Mouse (Mus musculus) frontal cortex, adult (tissue): Measurements from ENCODE around the gene Rps19bp1.

Experiments
- ATAC-seq: cut with Nextera tagmentation; 2 replicates; pipeline ENCODE4 v1.9.2; 2017; ENCODE audit warnings: mild to moderate bottlenecking, moderate library complexity, mixed read lengths; ENCODE audit not compliant: low TSS enrichment

The Rps19bp1 gene

DNA sequence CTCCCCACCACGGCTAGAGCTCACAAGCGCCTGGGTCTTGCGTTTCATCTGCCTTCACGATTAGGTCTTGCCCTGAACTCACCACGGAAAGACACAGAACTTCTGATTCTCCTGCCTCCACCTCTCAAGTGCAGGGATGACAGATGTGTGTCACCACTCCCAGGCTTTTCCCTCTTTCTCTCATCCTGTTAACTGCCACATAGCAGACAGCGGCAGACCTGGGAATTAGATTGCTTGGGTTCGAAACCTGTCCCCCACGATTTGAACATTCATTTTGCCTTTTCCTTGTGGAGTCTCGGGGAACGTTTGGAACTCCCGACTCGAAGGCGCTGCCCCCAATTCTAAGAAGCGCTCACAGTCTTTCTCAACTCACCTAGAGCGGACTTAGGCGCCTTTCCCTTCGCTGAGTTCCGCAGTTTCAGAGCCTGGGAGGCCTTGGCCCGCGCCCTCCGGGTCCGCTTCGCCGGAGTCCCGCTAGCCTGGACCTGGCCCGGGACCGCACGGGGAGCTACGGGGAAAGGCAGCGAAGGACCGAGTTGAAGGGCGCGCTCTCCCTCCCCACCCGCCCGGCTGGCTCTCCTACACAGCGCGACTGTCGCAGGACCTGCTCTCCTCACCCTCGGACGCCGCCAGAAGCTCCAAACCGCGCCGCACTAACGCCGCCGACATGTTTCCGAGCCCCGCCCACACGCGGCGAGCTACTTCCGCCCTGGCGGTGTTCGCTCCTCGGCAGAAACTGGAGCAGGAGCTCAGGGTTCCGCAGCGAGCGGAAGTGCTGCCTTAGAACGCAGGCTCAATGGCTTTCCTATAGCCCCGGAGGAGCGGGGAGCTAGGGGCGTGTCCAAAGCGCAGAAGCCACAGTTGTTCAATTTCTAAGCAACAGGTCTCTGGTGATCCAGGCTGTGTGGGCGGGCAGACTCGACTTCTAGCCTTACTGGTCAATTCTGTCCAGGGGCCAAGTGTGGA, at the start of gene Rps19bp1:
Gene Rps19bp1, minus strand, starts transcription at position 706 of the 966 bp plus-strand sequence.
- peak; percentile 90 for ATAC-seq

DNA sequence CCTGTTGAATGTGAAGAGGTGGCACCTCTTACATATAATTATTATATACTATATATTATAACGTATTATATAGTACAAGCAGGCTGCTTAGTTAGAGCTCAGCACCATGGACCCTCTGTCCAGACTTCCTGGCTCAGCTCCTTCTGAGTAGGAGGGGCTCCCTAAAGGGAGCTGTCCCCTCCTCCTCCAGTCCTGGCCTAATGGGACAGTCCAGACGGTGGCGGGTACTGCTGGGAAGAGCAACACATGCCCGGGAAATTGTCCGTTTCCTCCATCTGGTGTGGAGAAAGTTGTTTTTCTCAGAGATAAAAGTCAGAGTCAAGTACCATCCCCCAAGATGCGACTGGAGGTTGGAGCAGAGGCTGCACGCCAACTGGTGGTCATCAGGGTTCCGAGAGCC, 42.0 kb upstream of the Rps19bp1 start:
- no peak for ATAC-seq

DNA sequence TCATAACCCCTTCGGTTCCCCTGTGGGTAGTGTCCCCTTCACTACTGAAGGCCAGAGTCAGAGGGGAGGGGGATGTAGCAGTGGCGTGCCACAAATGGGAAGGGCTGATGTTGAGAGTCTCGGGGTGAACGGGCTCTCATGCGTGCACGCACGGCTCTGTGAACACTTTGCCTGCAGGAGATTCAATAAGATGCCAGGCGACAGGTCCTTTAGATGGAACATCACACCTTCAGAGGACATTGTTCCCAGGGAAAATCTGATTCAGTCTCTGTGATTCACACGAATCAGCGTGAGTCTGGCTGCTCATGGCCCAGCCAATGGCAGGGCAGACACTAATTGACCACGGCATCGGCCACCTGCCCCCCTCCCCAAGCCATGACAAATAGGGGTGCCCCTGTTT, 40.1 kb upstream of the Rps19bp1 start:
- ATAC-seq: 0 out of 2 replicates have a peak, but pooled peaks have one; percentile 5

DNA sequence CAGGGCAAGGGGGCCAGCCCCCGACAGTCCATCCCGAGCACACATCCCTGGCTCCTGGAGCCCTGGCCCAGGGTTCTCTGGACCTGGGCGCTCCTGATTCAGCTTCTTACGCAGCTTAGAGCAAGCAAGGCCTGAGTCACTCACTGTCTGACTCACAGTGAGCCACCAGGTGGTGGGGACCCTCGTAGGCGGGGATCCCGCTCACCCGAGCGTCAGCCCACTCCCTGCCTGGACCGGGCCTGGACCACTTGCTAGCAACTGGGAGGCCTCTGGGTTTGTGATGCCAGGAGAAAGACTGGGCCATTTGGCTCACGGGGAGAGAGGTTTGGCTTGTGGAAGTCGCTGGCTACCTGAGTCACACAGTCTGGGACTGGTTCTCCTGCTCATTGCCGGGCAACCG, 39.7 kb upstream of the Rps19bp1 start:
- peak; percentile 78 for ATAC-seq

DNA sequence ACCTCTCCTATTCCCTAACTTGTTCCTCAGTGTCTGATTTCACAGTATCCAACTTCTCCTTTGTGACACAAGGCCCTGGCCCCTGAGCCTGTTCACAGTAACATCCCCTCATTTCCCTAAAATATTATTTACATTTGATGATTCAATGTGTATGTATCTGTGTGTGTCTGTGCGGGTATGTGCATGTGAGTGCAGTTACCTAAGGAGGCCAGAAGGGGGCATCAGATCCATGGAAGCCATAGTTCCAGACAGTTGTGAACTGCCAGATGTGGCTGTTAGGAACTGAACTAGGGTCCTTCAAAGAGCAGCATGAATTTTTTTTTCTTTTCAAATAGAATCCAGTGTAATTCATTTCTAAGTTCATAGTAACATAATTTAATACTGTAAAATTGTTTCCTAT, 33.0 kb upstream of the Rps19bp1 start:
- no peak for ATAC-seq

DNA sequence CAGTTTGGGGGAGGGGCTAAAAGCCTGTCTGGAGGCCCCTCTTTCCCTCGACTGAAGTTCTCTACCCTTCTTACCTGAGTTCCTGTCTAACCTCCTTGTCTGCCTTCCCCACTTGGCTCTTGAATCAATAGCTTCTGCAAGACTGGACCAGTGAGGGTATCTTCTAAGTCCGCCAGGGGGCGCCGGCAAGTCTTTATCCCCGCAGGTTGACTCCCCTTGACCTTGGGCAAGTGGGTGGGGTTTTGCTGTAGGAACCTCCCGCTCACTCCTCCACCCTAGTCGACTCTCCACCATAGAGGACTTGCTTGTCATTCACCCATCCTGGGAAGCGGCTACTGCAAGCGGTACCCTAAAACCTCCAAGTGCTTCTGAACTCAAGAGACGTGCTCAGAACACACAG, 25.3 kb upstream of the Rps19bp1 start:
- peak; percentile 39; the same call in 1 of the 2 replicates for ATAC-seq

DNA sequence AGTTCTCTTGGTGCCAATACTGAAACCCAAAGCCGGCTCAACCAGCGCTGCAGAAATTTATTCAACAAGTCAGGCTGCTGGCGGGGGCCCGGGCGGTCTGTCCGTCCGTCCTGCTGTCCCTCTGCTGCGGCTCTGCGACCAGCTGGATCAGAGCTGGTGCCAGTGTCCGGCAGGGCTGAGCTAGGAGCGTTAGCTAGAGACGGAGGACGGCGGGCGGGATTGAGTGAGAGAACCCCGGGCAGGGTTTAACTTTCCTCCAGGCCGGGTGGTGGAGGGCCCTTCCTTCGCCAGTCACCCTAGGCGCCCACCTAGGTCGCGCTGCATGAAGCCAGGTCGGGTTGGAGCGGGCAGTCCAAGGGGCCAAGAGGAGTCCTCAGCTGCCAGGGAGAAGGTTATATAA, 23.9 kb upstream of the Rps19bp1 start:
- ATAC-seq: no peak

DNA sequence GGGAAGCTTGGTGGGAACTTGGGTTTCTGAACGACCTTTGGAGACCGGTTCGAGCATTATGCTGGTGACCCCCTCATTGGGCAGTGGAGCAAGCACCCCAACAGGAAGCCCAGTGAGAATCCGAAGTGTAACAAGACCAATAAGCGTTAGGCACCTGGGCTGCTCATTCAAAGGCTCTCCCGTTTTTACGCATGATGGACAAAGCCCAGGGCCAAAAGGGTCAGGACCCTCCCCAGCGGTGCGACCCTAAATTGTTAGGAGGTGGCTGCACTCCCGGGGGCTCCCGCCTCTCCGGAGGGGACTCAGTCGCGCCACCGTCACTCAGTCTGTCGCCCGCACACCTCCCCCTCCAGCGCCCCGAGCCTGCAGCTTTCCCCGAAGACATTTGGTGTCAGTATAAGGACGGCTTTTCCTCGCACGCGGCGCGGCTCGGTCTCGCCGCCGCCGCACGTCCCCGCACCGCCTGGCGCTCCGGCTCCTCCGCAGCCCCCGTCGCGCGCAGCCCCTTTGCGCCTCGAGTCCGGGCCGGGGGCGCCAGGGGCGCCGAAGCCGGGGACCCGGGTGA, 22.8 kb upstream of the Rps19bp1 start, which contains the start of gene Cacna1i:
Gene Cacna1i, plus strand, starts transcription at position 388 of the 565 bp plus-strand sequence.
- ATAC-seq: peak; percentile 63

DNA sequence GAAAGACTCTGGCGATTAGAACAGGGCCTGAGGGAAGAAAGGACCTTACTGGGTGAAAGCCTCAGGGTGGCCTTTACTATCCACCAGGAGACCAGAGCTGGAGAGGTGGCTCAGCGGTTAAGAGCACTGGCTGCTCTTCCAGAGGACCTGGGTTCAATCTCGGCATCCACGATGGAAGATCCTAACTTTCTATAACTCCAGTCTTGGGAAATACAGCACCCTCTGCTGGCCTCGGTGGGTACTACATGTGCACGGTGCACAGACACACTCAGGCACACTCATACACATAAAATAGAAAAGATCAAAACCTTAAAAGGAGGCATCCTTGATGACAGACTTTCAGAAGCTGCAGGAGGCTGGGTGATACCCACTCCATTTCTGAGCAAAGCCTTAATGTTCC, 16.5 kb upstream of the Rps19bp1 start:
- no peak for ATAC-seq

DNA sequence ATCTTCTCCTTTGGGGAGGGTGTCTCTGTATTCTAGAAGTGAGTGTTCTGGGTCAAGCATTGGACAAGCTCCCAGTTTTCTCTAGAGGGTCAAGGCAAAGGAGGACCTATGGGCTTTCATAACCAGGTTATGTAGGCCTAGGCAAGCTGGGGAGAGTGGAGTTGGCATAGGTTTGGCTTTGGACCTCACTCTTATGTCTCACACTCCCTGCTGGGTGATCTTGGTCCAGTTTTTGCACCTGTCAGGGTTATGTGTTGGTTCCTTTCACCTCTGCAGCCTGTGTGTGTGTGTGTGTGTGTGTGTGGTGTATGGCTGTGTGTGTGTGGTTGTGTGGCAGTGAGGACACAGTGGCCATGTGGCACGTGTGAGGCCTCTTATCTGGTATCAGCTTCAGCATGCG, 14.9 kb upstream of the Rps19bp1 start:
- ATAC-seq: peak; percentile 18; the same call in 1 of the 2 replicates

DNA sequence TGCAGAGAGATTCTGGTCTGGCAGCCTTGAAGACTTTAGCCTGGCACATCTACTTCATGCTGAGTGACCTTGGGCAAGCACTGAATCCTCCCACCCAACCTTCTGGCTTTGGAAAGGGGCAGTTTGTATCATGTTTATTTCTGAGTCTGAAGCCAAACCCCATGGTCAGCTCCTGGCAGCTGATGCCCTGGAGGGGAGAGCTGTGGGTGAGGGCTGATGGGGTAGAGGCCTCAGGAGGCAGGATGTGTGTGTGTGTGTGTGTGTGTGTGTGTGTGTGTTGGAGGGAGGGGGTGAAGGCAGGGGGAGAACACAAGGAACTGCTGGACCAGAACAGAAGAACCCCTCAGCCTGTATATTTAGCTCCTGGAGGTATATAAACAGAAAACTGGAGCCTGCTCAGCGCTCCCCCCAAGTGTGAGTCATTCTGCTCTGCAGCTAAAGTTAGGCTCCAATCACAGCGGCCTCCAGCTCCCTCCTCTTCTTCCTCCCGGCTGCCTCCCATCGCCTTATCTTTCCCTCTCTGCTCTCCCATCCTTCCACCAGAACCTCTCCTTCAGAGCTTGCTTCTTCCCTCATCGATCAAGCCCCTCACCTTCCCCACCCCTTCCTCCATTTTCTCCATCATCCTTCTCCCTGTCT, 14.1 kb upstream of the Rps19bp1 start:
- ATAC-seq: peak; percentile 91

DNA sequence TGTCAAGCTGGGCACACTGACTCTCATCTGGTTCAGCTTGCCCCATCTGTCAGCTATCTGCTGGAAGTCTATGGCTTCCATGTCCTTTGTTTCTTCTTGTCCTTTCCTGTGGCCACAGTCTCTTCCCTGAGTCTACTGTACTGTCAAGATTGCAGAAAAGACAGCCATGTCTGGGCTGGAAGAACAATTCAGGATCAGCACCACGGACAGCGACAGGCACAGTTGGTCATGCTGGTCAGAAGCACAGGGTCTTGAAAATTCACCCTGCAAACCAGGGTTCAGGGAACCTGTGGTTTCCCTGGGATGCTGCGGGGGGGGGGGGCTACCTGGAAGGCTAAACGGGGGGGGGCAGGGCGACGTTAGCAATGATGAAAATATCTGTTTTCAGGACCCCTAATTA, 13.5 kb upstream of the Rps19bp1 start:
- ATAC-seq: no peak

DNA sequence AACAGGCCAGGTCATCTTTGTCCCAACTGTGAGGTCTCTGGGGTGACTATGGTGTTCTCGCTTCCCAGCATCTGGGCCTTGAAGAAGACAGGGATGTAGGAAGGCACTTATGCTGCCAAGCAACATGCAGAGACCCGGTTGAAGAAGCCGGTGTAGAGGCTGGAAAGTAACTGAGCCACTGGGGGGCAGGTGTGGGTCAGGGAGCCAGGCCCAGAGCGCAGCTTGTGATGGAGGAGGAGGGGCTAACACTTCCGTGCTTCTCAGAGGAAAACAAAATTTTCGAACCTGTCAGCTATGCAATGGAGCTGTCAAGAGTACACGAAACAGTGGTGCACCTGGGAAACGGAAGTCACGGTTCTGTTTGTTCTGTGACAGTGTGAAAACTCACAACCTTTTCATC, 13.0 kb upstream of the Rps19bp1 start:
- ATAC-seq: no peak

DNA sequence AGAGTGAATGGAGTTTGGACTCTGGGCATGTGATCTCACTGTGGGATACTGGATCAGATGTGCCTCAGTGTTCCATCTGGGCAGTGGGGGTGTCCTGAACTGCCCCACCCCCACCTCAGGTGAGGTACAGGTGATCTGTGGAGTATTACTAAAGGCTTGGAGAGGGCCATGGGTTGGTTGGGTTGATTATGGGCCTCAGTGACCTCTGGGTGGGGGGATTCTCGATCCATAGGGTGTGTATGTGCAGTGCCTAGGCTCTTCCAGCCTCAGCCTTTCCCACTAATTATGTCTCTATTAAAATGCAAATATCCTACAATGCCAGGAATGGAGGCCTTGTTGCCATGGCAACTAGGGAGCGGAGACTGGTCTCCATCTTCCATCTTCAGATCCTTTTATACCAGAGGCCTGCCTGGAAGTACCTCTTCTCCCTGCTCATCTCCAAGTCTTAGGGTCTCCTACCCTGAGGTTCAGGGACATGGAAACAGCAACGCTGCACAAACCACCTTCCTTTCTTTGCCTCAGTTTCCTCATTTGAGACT, 7.8 kb upstream of the Rps19bp1 start:
- ATAC-seq: no peak

DNA sequence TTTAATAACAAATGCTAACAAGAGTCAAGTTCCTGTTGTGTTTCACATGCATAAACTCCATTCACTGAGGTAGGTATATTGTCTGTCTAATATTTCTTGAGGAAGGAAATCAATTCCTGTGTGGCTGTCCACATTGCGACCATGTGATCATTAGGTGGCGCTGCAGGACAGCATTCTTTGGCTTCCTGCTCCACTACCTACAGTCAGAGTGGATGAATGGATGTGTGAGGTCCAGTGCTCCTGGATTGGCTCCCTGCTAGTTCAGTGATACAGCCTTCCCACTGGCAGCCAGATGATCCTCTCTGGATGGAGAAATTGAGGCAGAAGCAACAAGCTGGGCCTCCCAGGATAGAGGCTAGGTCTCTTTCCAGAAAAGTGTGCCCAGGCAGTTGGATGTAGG, 2.2 kb upstream of the Rps19bp1 start:
- ATAC-seq: peak; percentile 76

DNA sequence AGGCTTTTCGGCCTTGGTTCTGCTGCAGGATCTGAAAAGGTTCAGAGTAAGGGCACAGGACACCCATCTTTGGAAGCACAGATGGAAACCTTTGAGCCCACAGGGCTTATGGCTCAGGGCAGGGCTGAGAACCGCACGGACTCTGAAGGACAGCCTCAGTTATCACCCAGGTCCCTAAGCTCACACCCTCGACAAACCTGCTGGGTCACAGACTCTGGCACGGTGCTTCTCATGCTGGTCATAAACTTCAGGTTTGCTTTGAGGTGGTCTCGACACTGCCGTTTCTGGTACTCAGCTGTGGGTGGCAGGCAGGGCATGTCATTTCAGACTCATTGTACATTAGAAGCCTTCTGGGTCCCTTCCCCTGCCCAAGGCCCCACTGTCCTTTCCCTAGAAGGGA, 3.0 kb downstream of the Rps19bp1 start:
- ATAC-seq: no peak

DNA sequence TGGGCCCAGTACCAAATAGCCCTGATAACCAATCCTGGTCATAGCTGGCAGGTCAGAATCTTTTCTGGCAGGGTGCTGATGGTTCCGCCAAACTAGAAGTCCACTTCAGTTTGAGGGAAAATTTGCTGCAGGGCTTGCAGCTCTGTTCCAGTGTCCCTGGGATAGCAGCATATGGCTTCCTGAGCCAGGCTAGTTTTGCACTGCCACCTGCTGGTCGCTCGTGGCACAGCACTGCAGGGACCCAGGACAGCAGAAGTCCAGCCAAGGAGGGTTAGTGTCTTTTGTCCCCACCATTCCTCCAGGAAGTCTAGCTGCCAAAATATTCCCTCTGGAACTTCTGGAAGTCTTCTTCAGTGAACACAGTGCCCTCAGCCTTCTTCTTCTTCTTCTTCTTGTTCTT, 3.4 kb downstream of the Rps19bp1 start:
- 0 out of 2 replicates have a peak, but pooled peaks have one; percentile 28 for ATAC-seq

DNA sequence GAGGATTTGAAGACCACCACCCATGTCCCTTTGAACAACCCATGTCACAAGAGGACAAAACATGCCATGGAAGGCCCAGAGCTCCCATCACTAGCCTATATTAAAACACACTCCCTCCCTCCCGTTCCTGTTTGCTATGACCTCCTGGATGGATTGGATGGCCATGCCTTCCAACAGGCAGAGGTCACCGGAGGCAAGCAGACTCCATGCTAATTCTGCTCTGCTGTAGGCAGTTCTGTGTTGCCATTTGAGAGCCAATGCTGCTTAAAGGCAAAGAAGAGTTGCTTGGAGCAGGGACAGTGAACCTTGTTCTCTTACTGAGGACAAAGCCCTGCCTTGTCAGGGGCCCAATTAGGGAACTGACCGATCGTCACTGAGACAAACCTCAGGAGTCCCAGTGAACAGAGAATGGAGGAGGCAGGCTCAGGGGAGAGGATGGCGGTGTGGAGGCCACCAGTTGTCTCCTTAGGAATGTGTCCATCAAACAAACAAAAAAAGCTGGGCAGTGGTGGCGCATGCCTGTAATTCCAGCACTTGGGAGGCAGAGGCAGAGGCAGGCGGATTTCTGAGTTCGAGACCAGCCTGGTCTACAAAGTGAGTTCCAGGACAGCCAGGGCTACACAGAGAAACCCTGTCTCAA, 4.6 kb downstream of the Rps19bp1 start:
- no peak for ATAC-seq

DNA sequence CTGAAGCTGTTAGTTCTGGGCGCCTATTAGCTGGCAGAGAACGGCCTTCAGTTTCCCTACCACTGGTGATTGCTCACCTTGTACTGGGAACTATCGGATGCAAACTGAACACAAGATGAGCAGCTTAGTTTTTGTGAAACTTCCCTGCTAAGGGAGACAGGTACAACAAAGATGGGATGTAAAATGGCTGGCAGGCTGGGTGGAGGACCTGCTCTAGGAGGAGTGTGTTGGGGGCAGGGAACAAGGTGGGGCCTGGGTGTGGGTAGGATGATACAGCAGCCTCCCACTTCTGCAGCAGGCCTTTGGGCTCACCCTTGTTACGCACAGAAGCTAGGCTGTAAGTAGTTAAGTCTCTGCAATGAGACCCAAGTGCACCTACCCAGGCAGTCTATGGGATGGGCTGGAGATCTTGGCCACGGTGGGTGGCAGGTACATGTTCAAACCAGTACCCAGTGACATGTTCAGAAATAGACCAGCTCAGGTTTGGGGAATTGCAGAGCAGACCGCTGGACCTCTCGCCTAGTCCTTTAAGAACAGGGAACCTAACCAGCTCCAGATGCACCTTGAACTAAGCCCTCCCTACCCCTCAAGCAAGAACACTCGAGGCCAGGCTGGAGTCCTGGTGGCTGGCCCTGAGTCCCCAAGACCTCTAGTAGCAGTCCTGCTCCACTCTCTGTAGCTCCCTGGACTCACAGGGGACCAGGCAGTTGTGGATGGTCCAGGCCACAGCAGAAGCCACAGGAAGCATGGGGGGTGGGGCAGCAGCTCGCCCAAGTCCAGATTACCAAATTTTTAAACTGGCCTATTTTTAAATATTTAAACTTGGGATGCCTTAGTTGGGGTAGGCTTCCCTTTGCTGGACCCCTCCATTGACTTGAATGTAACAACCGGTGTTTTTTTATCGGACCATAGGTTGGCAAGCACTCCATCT, 5.6 kb downstream of the Rps19bp1 start:
- ATAC-seq: no peak

DNA sequence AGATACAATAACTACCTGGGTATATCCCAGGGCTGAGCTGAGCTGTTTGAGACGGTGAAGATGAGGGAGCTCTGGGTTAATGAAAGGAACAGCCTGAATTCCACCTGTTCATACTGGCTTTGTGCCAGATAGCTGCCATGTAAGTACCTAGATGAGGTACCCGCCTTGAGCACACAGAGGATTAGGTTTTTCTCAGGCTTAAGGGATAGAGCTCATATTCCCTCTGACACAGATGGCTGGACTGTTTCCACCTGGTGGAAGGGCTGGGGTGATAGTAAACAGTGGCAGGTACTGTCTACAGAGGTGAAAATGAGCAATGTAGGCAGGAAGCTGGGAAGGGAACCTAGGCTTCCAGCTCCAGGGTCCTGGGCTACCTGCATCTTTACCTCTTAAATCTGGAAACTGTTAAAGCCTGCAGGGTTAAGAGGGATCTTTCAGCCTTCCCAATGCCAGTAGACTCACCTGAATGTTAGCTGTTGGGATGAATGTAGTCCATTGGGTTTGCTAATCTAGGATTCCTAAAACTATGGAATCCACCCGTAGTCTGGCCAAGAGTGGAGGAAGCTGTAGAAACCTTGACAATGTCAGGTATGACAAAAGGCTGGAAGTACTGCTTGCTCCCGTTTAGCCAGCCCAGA, 6.4 kb downstream of the Rps19bp1 start:
- no peak for ATAC-seq
